18 mouse cellular contexts compared by ENCODE assay signal in genomic region chr7:135990321-135990720, GRCm38 (mm10).
"Had no signal": no experiment of that assay in that cellular context is flagged by ENCODE, and none has a peak within 500 bp of the region (broad histone marks: within the 10 kb centered on the region; RNA-seq: fewer than 3 reads in every experiment).

No protein-coding gene starts in this region.

- H3K4me1 ChIP-seq: liver, embryonic 12.5 days; liver, embryonic 15.5 days; lung, embryonic 15.5 days; megakaryocyte, embryonic 14.5 days had no signal

- H3K9ac ChIP-seq: limb, embryonic 13.5 days; liver, embryonic 12.5 days; liver, embryonic 15.5 days; lung, embryonic 15.5 days had no signal

- DNase-seq: kidney, adult 18-20 months; kidney, postnatal 25 days; liver; lung, adult 18-20 months; lung, postnatal 10 days; lung, postnatal 36 days; midbrain, embryonic 14.5 days; thymus, adult 2 months; thymus, postnatal 14 days; thymus, postnatal 4 days had no signal

- H3K36me3 ChIP-seq: limb, embryonic 10.5 days; limb, embryonic 13.5 days; liver, embryonic 12.5 days; liver, embryonic 15.5 days; lung, embryonic 15.5 days had no signal

- H3K27me3 ChIP-seq: liver, embryonic 12.5 days; liver, embryonic 15.5 days; lung, embryonic 15.5 days had no signal

- H3K4me3 ChIP-seq: limb, embryonic 10.5 days; limb, embryonic 13.5 days; liver, embryonic 12.5 days; liver, embryonic 15.5 days; lung, embryonic 15.5 days; megakaryocyte, embryonic 14.5 days had no signal

- H3K4me2 ChIP-seq: limb, embryonic 13.5 days; liver, embryonic 12.5 days; liver, embryonic 15.5 days; lung, embryonic 15.5 days; midbrain, embryonic 11.5 days had no signal

- ATAC-seq: liver, embryonic 12.5 days had no signal

- H3K27ac ChIP-seq: kidney, postnatal 0 days; limb, embryonic 10.5 days; limb, embryonic 13.5 days; liver, embryonic 12.5 days; liver, embryonic 15.5 days; lung, embryonic 15.5 days had no signal

- H3K9me3 ChIP-seq: limb, embryonic 10.5 days; limb, embryonic 13.5 days; liver, embryonic 12.5 days; liver, embryonic 15.5 days; lung, embryonic 15.5 days; megakaryocyte, embryonic 14.5 days had no signal
